Mouse (Mus musculus): Measurements from ENCODE around the gene Dnajc8. TPM values are rescaled to one million over a fixed set of nuclear protein-coding genes. Genes with fewer than 3 reads are reported as not detected.
"Not testable (repeated sequence)": the region's sequence is repeated elsewhere in the genome, so short reads cannot be mapped to it uniquely, and the experiment has no call there.

The Dnajc8 gene
- polyA plus RNA-seq, 1 experiment from 2014 or later: 146 TPM

DNA sequence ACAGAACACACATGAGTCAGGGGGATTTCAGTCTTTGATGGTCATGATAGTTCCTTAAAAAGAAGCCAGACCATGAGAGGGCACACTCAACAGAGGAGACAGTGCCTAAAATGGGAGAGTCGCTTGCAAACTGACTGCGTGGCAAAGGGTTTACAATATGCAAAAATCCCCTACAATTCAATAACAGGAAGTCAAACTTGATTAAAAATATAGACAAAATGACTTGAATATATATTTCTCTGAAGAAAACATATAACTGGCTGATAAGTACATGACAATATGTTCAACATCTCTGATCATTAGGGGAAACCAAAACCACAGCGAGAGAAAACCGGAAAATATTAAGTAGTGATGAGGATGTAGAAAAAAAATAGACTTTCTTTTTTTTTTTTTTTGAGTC lies 50.9 kb downstream of the Dnajc8 start:
- no peak overlapping the region for H3K9ac ChIP-seq (replicated peaks)
- 97% methylated on average over 4 of the region's 4 CpGs for WGBS
- no peaks in the 10 kb centered on the region for H3K9me3 ChIP-seq
- H3K36me3 ChIP-seq: no peaks in the 10 kb centered on the region
- H3K27ac ChIP-seq (replicated peaks): no peak overlapping the region
- no peaks in the 10 kb centered on the region for H3K4me1 ChIP-seq
- no peaks in the 10 kb centered on the region for H3K27me3 ChIP-seq
- no peak overlapping the region for H3K4me2 ChIP-seq (replicated peaks)
- no peak overlapping the region for H3K4me3 ChIP-seq
- ATAC-seq (replicated peaks): no peak

DNA sequence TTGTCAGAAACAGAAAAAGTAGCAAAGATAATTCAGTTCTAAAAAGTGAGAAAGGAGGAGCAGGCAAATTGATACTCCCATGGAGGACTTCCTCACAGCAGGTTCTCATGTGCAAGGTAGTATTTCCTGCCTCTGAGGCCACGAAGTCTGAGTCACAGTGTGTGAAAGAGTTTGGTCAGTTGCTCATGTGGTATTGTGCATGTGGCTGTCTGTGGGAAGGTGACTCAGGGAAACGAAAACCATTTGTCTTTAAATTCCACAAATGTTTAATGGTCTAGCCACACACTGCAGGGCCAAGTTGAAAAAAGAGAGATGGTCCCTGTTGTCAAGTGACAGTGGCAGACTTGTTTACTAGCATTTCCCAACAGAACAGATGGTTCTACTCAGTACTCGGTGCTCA lies 53.2 kb downstream of the Dnajc8 start:
- Histone ChIP-seq H3K27ac (replicated peaks) (no peak overlapping the region), H3K36me3 (no peaks in the 10 kb centered on the region), H3K4me2 (replicated peaks) (no peak overlapping the region), H3K4me3 (no peak overlapping the region), H3K4me1 (no peaks in the 10 kb centered on the region), H3K27me3 (no peaks in the 10 kb centered on the region), H3K9ac (replicated peaks) (no peak overlapping the region), H3K9me3 (no peaks in the 10 kb centered on the region)
- ATAC-seq (replicated peaks): no peak
- 85% methylated on average over 3 of the region's 3 CpGs for WGBS

DNA sequence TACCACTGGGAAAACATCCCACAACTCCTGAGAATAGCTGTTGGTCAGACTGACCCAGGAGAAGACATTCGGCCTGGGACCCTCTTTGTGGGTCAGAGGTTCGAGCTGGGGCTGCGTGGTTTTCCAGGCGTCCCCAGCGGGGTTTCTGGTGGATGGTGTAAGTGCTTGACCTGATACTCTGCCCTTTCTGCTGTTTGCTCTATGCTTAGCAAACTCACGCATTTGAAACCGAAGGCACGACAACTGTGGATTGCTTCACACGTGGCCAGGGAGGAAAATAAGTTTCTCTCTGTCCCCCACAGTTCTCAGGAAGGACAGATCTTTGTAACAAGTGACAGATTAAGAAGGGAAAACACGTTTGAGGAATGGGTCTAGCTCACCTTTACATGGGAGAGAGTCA lies 55.3 kb downstream of the Dnajc8 start:
- ATAC-seq (replicated peaks): no peak
- no peaks in the 10 kb centered on the region for H3K36me3 ChIP-seq
- H3K4me1 ChIP-seq: no peaks in the 10 kb centered on the region
- WGBS: 85% methylated on average over 10 of the region's 10 CpGs
- H3K9me3 ChIP-seq: no peaks in the 10 kb centered on the region
- H3K4me3 ChIP-seq: no peak overlapping the region
- no peak overlapping the region for H3K9ac ChIP-seq (replicated peaks)
- H3K27me3 ChIP-seq: no peaks in the 10 kb centered on the region
- H3K27ac ChIP-seq (replicated peaks): no peak overlapping the region
- H3K4me2 ChIP-seq (replicated peaks): no peak overlapping the region

DNA sequence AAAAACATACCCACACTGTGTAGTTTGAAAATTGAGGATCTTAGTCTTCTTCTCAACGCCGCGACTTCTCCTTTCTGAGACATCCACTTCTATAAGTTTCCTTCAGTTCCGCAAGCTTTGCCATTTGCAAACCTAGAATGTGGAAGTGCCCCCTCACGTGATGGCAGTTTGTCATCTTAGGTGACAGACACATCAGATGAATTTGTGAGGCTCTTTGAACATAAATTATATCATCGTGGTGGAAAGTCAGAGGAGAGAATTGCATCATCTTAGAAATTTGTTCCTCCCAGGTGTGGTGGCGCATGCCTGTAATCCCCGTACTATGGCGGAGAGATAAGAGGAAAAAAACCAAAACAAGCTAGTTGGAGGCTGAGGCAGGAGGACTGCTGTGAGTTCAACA lies 57.6 kb downstream of the Dnajc8 start:
- no peak overlapping the region for H3K27ac ChIP-seq (replicated peaks)
- no peaks in the 10 kb centered on the region for H3K27me3 ChIP-seq
- WGBS: 90% methylated on average over 9 of the region's 9 CpGs

DNA sequence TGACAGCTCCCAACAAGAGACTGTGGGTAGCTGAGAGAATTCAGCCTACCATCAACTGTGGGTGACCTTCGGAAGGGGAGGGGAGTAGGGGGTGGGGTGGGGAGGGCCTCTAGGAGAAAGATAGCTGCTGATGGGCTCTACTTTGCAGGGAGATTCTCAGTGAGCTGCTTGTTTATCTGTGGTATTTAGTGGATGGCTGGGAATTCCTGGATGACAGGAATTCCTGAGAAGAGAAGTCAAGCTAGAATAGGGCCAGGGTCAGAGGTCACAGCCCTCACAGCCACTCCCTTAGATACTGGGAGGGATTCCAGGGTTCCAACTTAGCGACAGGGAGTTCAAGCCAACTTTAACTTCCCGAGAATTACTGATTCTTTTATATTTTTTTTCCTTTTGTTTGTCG lies 58.8 kb downstream of the Dnajc8 start:
- no peaks in the 10 kb centered on the region for H3K4me1 ChIP-seq
- ATAC-seq (replicated peaks): no peak
- H3K9me3 ChIP-seq: no peaks in the 10 kb centered on the region
- H3K9ac ChIP-seq (replicated peaks): no peak overlapping the region
- no peak overlapping the region for H3K4me3 ChIP-seq
- WGBS: 62% methylated on average over 4 of the region's 4 CpGs
- no peaks in the 10 kb centered on the region for H3K27me3 ChIP-seq
- no peak overlapping the region for H3K27ac ChIP-seq (replicated peaks)
- no peak overlapping the region for H3K4me2 ChIP-seq (replicated peaks)
- H3K36me3 ChIP-seq: no peaks in the 10 kb centered on the region

More for the DNA sequence above, 57.6 kb downstream of the Dnajc8 start:
- Histone ChIP-seq H3K9me3 (no peaks in the 10 kb centered on the region), H3K9ac (replicated peaks) (no peak overlapping the region), H3K36me3 (no peaks in the 10 kb centered on the region), H3K4me3 (no peak overlapping the region), H3K4me2 (replicated peaks) (no peak overlapping the region), H3K4me1 (no peaks in the 10 kb centered on the region)
- ATAC-seq (replicated peaks): no peak

- Histone ChIP-seq H3K27ac (replicated peaks) (no peak overlapping the region), H3K36me3 (no peaks in the 10 kb centered on the region), H3K4me3 (no peak overlapping the region), H3K9ac (replicated peaks) (no peak overlapping the region), H3K4me2 (replicated peaks) (no peak overlapping the region), H3K27me3 (no peaks in the 10 kb centered on the region), H3K4me1 (no peaks in the 10 kb centered on the region), H3K9me3 (no peaks in the 10 kb centered on the region)
- 78% methylated on average over 2 of the region's 2 CpGs for WGBS
- no peak for ATAC-seq (replicated peaks)
These were observed 63.5 kb downstream of the Dnajc8 start for GRCm38 (mm10) chr4:132598861-132599260.

DNA sequence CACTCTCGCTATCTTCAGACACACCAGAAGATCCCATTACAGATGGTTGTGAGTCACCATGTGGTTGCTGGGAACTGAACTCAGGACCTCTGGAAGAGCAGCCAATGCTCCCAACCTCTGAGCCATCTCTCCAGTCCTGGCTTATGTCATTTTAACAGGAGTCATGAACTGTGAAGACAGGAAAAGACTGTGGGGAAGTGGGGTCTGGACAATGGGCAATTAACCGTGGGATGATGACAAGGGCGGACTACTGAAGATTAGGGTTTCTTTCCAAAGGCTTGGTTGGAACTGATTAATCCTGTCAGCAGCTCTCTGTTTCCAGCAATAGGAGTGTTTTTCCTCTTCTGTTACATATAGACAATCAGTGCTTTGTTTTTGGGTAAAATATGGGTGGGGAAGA lies 64.4 kb downstream of the Dnajc8 start:
- no peaks in the 10 kb centered on the region for H3K4me1 ChIP-seq
- H3K27me3 ChIP-seq: no peaks in the 10 kb centered on the region
- no peak overlapping the region for H3K27ac ChIP-seq (replicated peaks)
- no peak overlapping the region for H3K4me2 ChIP-seq (replicated peaks)
- WGBS: 90% methylated on average over 3 of the region's 3 CpGs
- no peaks in the 10 kb centered on the region for H3K9me3 ChIP-seq
- H3K36me3 ChIP-seq: no peaks in the 10 kb centered on the region
- H3K4me3 ChIP-seq: no peak overlapping the region
- no peak for ATAC-seq (replicated peaks)
- H3K9ac ChIP-seq (replicated peaks): no peak overlapping the region

GRCm38 (mm10) chr4:132600465-132600864 lies 65.1 kb downstream of the Dnajc8 start:
- Histone ChIP-seq H3K9me3 (no peaks in the 10 kb centered on the region), H3K4me1 (no peaks in the 10 kb centered on the region), H3K9ac (replicated peaks) (no peak overlapping the region), H3K36me3 (no peaks in the 10 kb centered on the region), H3K27ac (replicated peaks) (no peak overlapping the region), H3K27me3 (no peaks in the 10 kb centered on the region), H3K4me3 (no peak overlapping the region), H3K4me2 (replicated peaks) (no peak overlapping the region)
- WGBS: 83% methylated on average over 6 of the region's 6 CpGs
- ATAC-seq (replicated peaks): no peak

- WGBS: 80% methylated on average over 5 of the region's 5 CpGs
These were observed 65.9 kb downstream of the Dnajc8 start for GRCm38 (mm10) chr4:132601242-132601641.

More at GRCm38 (mm10) chr4:132601242-132601641, 65.9 kb downstream of the Dnajc8 start:
- not testable (repeated sequence) for H3K4me1 ChIP-seq; H3K27ac ChIP-seq (replicated peaks); H3K9me3 ChIP-seq; H3K4me2 ChIP-seq (replicated peaks); ATAC-seq (replicated peaks); H3K36me3 ChIP-seq; H3K4me3 ChIP-seq; H3K27me3 ChIP-seq; H3K9ac ChIP-seq (replicated peaks)

Other genes starting within 250 kb of the Dnajc8 start
- gene Rab42, start 232.2 kb upstream of the Dnajc8 start, polyA plus RNA-seq (2015; fragmentation: Nextera tagmentation; extraction: Ambion mirVana): 0.60 and 1.0 TPM in 2 replicates
- gene Trnau1ap, start 206.0 kb upstream of the Dnajc8 start, polyA plus RNA-seq (2015; fragmentation: Nextera tagmentation; extraction: Ambion mirVana): 86.3 and 92.3 TPM in 2 replicates
- 53.3 and 55.1 TPM in 2 replicates for gene Rcc1, start 181.9 kb upstream of the Dnajc8 start, polyA plus RNA-seq (2015; fragmentation: Nextera tagmentation; extraction: Ambion mirVana)
- gene Phactr4, start 113.1 kb upstream of the Dnajc8 start, polyA plus RNA-seq (2015; fragmentation: Nextera tagmentation; extraction: Ambion mirVana): 11.5 and 12.6 TPM in 2 replicates
- gene Med18, start 71.6 kb upstream of the Dnajc8 start, polyA plus RNA-seq (2015; fragmentation: Nextera tagmentation; extraction: Ambion mirVana): 20.8 and 21.3 TPM in 2 replicates
- gene Sesn2, start 25.0 kb upstream of the Dnajc8 start, polyA plus RNA-seq (2015; fragmentation: Nextera tagmentation; extraction: Ambion mirVana): 5.6 and 6.3 TPM in 2 replicates
- 1,097 and 1,228 TPM in 2 replicates for gene Atpif1, start 1.9 kb upstream of the Dnajc8 start, polyA plus RNA-seq (2015; fragmentation: Nextera tagmentation; extraction: Ambion mirVana)
- gene Ptafr, start 28.5 kb downstream of the Dnajc8 start, polyA plus RNA-seq (2015; fragmentation: Nextera tagmentation; extraction: Ambion mirVana): 0.26 and 0.39 TPM in 2 replicates
- gene Eya3, start 103.4 kb downstream of the Dnajc8 start, polyA plus RNA-seq (2015; fragmentation: Nextera tagmentation; extraction: Ambion mirVana): 17.8 and 19.7 TPM in 2 replicates
- gene Xkr8, start 197.0 kb downstream of the Dnajc8 start, polyA plus RNA-seq (2015; fragmentation: Nextera tagmentation; extraction: Ambion mirVana): 3.4 and 3.6 TPM in 2 replicates
- 1.3 and 1.4 TPM in 2 replicates for gene Smpdl3b, start 221.7 kb downstream of the Dnajc8 start, polyA plus RNA-seq (2015; fragmentation: Nextera tagmentation; extraction: Ambion mirVana)
- gene Rpa2, start 232.8 kb downstream of the Dnajc8 start, polyA plus RNA-seq (2015; fragmentation: Nextera tagmentation; extraction: Ambion mirVana): 63.2 and 69.4 TPM in 2 replicates

Data from forebrain, embryonic 15.5 days (tissue).